Mouse (Mus musculus): ENCODE results near the gene Gm5615. TPM values are rescaled to one million over a fixed set of nuclear protein-coding genes. Genes with fewer than 3 reads are reported as not detected.

Gm5615 gene
- polyA plus RNA-seq (2012; rRNA removed): not detected in 2 replicates

GRCm38 (mm10) chr9:36541863-36542262 is at the start of gene Gm5615:
TSS of gene Gm5615 (minus strand) at chr9:36541963.
- H3K36me3 ChIP-seq (ENCODE audit: control insufficient read depth, insufficient read depth, low read length): no peaks in the 10 kb centered on the region

DNA sequence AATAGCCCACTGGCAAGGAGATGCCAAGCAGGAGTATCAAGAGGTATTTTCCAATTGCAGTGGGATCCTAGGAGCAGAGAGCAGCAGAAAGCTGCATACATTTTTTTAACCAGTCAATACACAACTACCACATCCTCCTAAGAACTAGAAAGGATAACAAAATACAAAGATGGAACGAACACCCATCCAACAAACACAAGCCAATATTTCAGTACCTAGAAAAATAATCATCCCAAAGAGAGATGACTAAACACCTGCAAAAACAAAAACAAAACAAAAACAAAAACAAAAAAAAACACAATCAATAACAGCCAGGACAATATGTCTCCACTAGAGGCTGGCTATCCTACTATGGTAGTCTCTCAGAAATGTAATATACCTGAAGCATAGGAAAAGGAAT is 40.8 kb upstream of the Gm5615 start, which contains the start of gene Gm17689:
Gene Gm17689 (minus strand): TSS at position 101 of the 400 bp plus-strand sequence.
- Histone ChIP-seq H3K4me1 (ENCODE audit: control insufficient read depth, insufficient read depth, low read length) (no peaks in the 10 kb centered on the region), H3K4me3 (ENCODE audit: control insufficient read depth, low read depth, low read length) (no peak within 1 kb of the TSS), H3K27me3 (ENCODE audit: control insufficient read depth, insufficient read depth, low read length) (no peaks in the 10 kb centered on the region), H3K27ac (ENCODE audit: control insufficient read depth, insufficient read depth, low read depth, low read length) (no peak within 1 kb of the TSS), H3K36me3 (ENCODE audit: control insufficient read depth, insufficient read depth, low read length) (no peaks in the 10 kb centered on the region)
- no peak for TF ChIP-seq CTCF (IDR thresholded peaks at IDR 0.05; ENCODE audit: control insufficient read depth, insufficient read depth, insufficient replicate concordance, low read depth, low read length)
- no peak for TF ChIP-seq POLR2A (IDR thresholded peaks at IDR 0.05; ENCODE audit: control insufficient read depth, low read depth, low read length)

More at GRCm38 (mm10) chr9:36541863-36542262, at the start of gene Gm5615:
- Histone ChIP-seq H3K4me1 (ENCODE audit: control insufficient read depth, insufficient read depth, low read length) (no peaks in the 10 kb centered on the region), H3K4me3 (ENCODE audit: control insufficient read depth, low read depth, low read length) (no peak within 1 kb of the TSS), H3K27ac (ENCODE audit: control insufficient read depth, insufficient read depth, low read depth, low read length) (no peak within 1 kb of the TSS), H3K27me3 (ENCODE audit: control insufficient read depth, insufficient read depth, low read length) (no peaks in the 10 kb centered on the region)
- TF ChIP-seq CTCF (IDR thresholded peaks at IDR 0.05; ENCODE audit: control insufficient read depth, insufficient read depth, insufficient replicate concordance, low read depth, low read length) (no peak), POLR2A (IDR thresholded peaks at IDR 0.05; ENCODE audit: control insufficient read depth, low read depth, low read length) (no peak)

DNA sequence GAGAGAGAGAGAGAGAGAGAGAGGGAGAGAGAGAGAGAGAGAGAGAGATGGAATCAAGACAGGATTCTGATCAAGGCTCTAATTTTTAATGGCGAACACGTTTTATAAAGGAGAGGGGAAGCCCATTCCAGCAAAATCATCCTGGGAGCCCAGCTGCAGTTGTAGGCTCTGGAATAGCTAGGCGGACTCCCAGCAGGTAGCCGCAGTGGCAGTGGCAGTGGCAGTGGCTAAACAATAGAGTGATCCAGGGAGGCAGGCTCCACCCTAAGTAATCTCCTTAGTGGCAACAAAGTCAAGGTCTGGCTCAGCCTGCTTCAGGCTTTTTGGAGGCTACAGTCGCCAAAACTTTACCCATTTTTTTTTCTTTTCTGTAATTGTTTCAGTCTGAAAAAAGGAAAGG is 37.6 kb downstream of the Gm5615 start:
- no peaks in the 10 kb centered on the region for H3K27me3 ChIP-seq (ENCODE audit: control insufficient read depth, insufficient read depth, low read length)
- no peak overlapping the region for H3K27ac ChIP-seq (ENCODE audit: control insufficient read depth, insufficient read depth, low read depth, low read length)
- no peaks in the 10 kb centered on the region for H3K4me1 ChIP-seq (ENCODE audit: control insufficient read depth, insufficient read depth, low read length)
- no peak for TF ChIP-seq POLR2A (IDR thresholded peaks at IDR 0.05; ENCODE audit: control insufficient read depth, low read depth, low read length)
- no peak for TF ChIP-seq CTCF (IDR thresholded peaks at IDR 0.05; ENCODE audit: control insufficient read depth, insufficient read depth, insufficient replicate concordance, low read depth, low read length)
- no peaks in the 10 kb centered on the region for H3K36me3 ChIP-seq (ENCODE audit: control insufficient read depth, insufficient read depth, low read length)
- H3K4me3 ChIP-seq (ENCODE audit: control insufficient read depth, low read depth, low read length): no peak overlapping the region

GRCm38 (mm10) chr9:36495824-36496223 is 45.9 kb downstream of the Gm5615 start:
- H3K36me3 ChIP-seq (ENCODE audit: control insufficient read depth, insufficient read depth, low read length): no peaks in the 10 kb centered on the region
- no peak for TF ChIP-seq CTCF (IDR thresholded peaks at IDR 0.05; ENCODE audit: control insufficient read depth, insufficient read depth, insufficient replicate concordance, low read depth, low read length)
- TF ChIP-seq POLR2A (IDR thresholded peaks at IDR 0.05; ENCODE audit: control insufficient read depth, low read depth, low read length): no peak
- H3K4me1 ChIP-seq (ENCODE audit: control insufficient read depth, insufficient read depth, low read length): no peaks in the 10 kb centered on the region
- H3K27ac ChIP-seq (ENCODE audit: control insufficient read depth, insufficient read depth, low read depth, low read length): no peak overlapping the region
- H3K27me3 ChIP-seq (ENCODE audit: control insufficient read depth, insufficient read depth, low read length): no peaks in the 10 kb centered on the region
- no peak overlapping the region for H3K4me3 ChIP-seq (ENCODE audit: control insufficient read depth, low read depth, low read length)

GRCm38 (mm10) chr9:36494501-36495220 is 47.1 kb downstream of the Gm5615 start:
- no peaks in the 10 kb centered on the region for H3K4me1 ChIP-seq (ENCODE audit: control insufficient read depth, insufficient read depth, low read length)
- H3K27me3 ChIP-seq (ENCODE audit: control insufficient read depth, insufficient read depth, low read length): no peaks in the 10 kb centered on the region
- H3K4me3 ChIP-seq (ENCODE audit: control insufficient read depth, low read depth, low read length): no peak overlapping the region
- H3K36me3 ChIP-seq (ENCODE audit: control insufficient read depth, insufficient read depth, low read length): no peaks in the 10 kb centered on the region
- no peak overlapping the region for H3K27ac ChIP-seq (ENCODE audit: control insufficient read depth, insufficient read depth, low read depth, low read length)
- no peak for TF ChIP-seq POLR2A (IDR thresholded peaks at IDR 0.05; ENCODE audit: control insufficient read depth, low read depth, low read length)
- TF ChIP-seq CTCF (IDR thresholded peaks at IDR 0.05; ENCODE audit: control insufficient read depth, insufficient read depth, insufficient replicate concordance, low read depth, low read length): no peak

Other genes starting within 250 kb of the Gm5615 start
- not detected in 2 replicates for gene Gm7257, start 110.1 kb downstream of the Gm5615 start, polyA plus RNA-seq (2012; rRNA removed)
- not detected in 2 replicates for gene Gm9513, start 66.3 kb downstream of the Gm5615 start, polyA plus RNA-seq (2012; rRNA removed)
- not detected in 2 replicates for gene Gm17689, start 40.7 kb upstream of the Gm5615 start, polyA plus RNA-seq (2012; rRNA removed)
- gene A630095E13Rik, start 101.4 kb upstream of the Gm5615 start, polyA plus RNA-seq (2012; rRNA removed): 0.37 TPM in 1 of 2 replicates, not detected in the other
- 368 and 566 TPM in 2 replicates for gene Acrv1, start 151.3 kb upstream of the Gm5615 start, polyA plus RNA-seq (2012; rRNA removed)
- 6.6 and 7.2 TPM in 2 replicates for gene Chek1, start 185.1 kb upstream of the Gm5615 start, polyA plus RNA-seq (2012; rRNA removed)
- 159 and 247 TPM in 2 replicates for gene Stt3a, start 225.7 kb upstream of the Gm5615 start, polyA plus RNA-seq (2012; rRNA removed)

All from testis, adult 2 months (tissue).